Mouse (Mus musculus) heart, postnatal 14 days (tissue): Measurements from ENCODE around the gene Pde11a. TPM values are rescaled to one million over a fixed set of nuclear protein-coding genes. Genes with fewer than 3 reads are reported as not detected.

ENCODE experiments used
- DNase-seq, 2 experiments: peaks; one replicate each; pipeline ENCODE4 v3.0.0; 2021 to 2022
- intact Hi-C: fragments of 180-260 bp; cut with DNase I; formaldehyde crosslinking; loops from one replicate; pipeline ENCODE4 v1.15.1; 2025
- total RNA-seq, 2 experiments: library from RNA; stranded (reverse); gene quantifications; 2 replicates each; pipeline ENCODE4 v1.2.3; 2021

Pde11a gene
- total RNA-seq, 2 experiments from 2014 or later = 0.29 TPM

GRCm38 (mm10) chr2:76101889-76102602, 236.5 kb downstream of the Pde11a start:
- intact Hi-C loops = no loop called here
- no peak for DNase-seq

GRCm38 (mm10) chr2:76100597-76100996, 238.0 kb downstream of the Pde11a start:
- intact Hi-C loops = no loop called here
- no peak for DNase-seq

GRCm38 (mm10) chr2:76099726-76100347, 238.7 kb downstream of the Pde11a start:
- DNase-seq = no peak
- intact Hi-C loops = no loop called here

- intact Hi-C loops = no loop called here
- no peak for DNase-seq
Observed at GRCm38 (mm10) chr2:76098381-76098780, 240.2 kb downstream of the Pde11a start.

- DNase-seq = no peak
- intact Hi-C loops = no loop called here
Observed at GRCm38 (mm10) chr2:76097847-76098246, 240.7 kb downstream of the Pde11a start.

- intact Hi-C loops = no loop called here
Observed at GRCm38 (mm10) chr2:76097284-76097683, 241.3 kb downstream of the Pde11a start.

GRCm38 (mm10) chr2:76095861-76096260, 242.7 kb downstream of the Pde11a start:
- intact Hi-C loops = no loop called here
- no peak for DNase-seq

More at GRCm38 (mm10) chr2:76097284-76097683, 241.3 kb downstream of the Pde11a start:
- DNase-seq = no peak

- intact Hi-C loops = no loop called here
- no peak for DNase-seq
Observed at GRCm38 (mm10) chr2:76090506-76090905, 248.1 kb downstream of the Pde11a start.

- DNase-seq = no peak
- intact Hi-C loops = no loop called here
Observed at GRCm38 (mm10) chr2:76088844-76089243, 249.7 kb downstream of the Pde11a start.

GRCm38 (mm10) chr2:76088413-76088812, 250.2 kb downstream of the Pde11a start:
- intact Hi-C loops = no loop called here

GRCm38 (mm10) chr2:76087170-76087569, 251.4 kb downstream of the Pde11a start:
- intact Hi-C loops = no loop called here
- DNase-seq = no peak

More at GRCm38 (mm10) chr2:76088413-76088812, 250.2 kb downstream of the Pde11a start:
- peak in 1 of 2 experiments; percentile 19 for DNase-seq

GRCm38 (mm10) chr2:76084982-76085381, 253.6 kb downstream of the Pde11a start:
- intact Hi-C loops = no loop called here
- DNase-seq = no peak

- intact Hi-C loops = no loop called here
- DNase-seq = no peak
Observed at GRCm38 (mm10) chr2:76083901-76084300, 254.7 kb downstream of the Pde11a start.

GRCm38 (mm10) chr2:76083396-76083795, 255.2 kb downstream of the Pde11a start:
- intact Hi-C loops = no loop called here
- no peak for DNase-seq

- DNase-seq = no peak
- intact Hi-C loops = no loop called here
Observed at GRCm38 (mm10) chr2:76081991-76082390, 256.6 kb downstream of the Pde11a start.

- DNase-seq = no peak
- intact Hi-C loops = no loop called here
Observed at GRCm38 (mm10) chr2:76080549-76080948, 258.0 kb downstream of the Pde11a start.

- intact Hi-C loops = loop anchor here (10.0 kb wide), 1 partner anchor 472 kb away; no protein-coding TSS in a partner anchor
- no peak for DNase-seq
Observed at GRCm38 (mm10) chr2:76076838-76077237, 261.7 kb downstream of the Pde11a start.

- intact Hi-C loops = loop anchor here (10.0 kb wide), 1 partner anchor 471 kb away; no protein-coding TSS in a partner anchor
- DNase-seq = no peak
Observed at GRCm38 (mm10) chr2:76076047-76076446, 262.5 kb downstream of the Pde11a start.

- intact Hi-C loops = loop anchor here (10.0 kb wide), 1 partner anchor 468 kb away; no protein-coding TSS in a partner anchor
- DNase-seq = no peak
Observed at GRCm38 (mm10) chr2:76073079-76073478, 265.5 kb downstream of the Pde11a start.

- DNase-seq = peak; percentile 65 to 77
- intact Hi-C loops = loop anchor here (2.0 to 10.0 kb wide), 4 partner anchors 80 to 466 kb away; no protein-coding TSS in a partner anchor
Observed at GRCm38 (mm10) chr2:76070432-76071306, 267.9 kb downstream of the Pde11a start.

- DNase-seq = no peak
- intact Hi-C loops = loop anchor here (2.0 kb wide), 1 partner anchor 84 kb away; no protein-coding TSS in a partner anchor
Observed at GRCm38 (mm10) chr2:76069238-76069637, 269.3 kb downstream of the Pde11a start.
